Mouse (Mus musculus) embryo, embryonic 10 days (tissue): ENCODE measurements around the gene Eme2.
A peak's percentile ranks its signal among the peaks of the same experiment; 100 is the strongest.

Experiments
- DNase-seq: peaks from one replicate; pipeline ENCODE4 v3.0.0-alpha.2; 2015; ENCODE audit warnings: low spot score

Gene Eme2

GRCm38 (mm10) chr17:24874405-24874745, 20.5 kb downstream of the Eme2 start:
- no peak for DNase-seq

DNA sequence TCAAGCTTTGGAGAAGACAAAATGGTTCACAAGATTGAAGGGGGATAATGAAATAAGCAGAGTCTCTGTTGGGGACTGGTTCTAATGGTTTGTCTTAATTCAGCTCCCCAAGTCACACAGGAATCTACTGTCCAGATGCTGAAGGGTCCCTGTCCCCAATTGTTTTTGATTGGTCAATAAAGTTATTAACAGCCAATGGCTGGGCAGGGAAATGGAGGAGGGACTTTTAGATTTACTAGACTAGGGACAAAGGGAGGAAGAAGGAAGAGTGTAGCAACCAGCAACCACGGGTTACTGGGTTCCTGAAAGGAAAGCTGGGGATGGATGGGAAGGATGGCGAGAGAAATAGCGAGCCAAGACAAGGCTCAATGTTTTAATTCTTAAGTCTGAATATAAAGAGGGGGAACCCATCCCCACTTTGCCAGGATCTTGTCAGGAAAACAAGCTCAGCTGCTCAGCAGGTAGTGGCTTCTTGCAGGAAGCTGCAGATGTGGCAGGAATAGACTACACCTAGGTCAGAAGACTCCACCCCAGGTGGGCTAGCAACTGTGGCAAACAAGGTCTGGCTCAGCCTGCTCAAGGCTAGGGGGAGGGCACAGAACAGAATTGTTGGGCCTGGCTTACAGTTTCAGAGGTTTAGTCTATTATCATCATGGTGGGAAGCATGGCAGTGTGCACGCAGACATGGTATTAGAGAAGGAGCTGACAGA, 21.0 kb downstream of the Eme2 start:
- no peak for DNase-seq

DNA sequence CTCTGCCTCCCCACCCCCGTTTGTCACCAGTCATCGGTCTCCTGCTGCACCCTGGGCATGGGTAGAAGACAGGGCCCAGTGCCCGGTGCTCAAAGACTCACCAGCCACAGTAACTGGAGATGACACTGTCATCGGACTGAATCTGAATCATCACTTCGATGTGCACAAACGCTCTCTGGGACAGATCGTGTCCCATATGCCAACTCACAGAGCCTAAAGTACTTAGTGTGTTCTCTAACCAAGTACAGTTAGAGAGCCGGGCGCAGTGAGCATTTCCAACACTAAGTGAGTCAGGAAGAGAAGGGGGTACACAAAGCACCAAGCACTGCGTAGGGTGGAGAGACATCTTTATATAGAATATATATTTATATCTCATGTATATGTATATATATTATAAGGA, 27.0 kb downstream of the Eme2 start:
- no peak for DNase-seq

- no peak for DNase-seq
Observed at GRCm38 (mm10) chr17:24865776-24866175, 29.1 kb downstream of the Eme2 start, which contains the start of gene Igfals. Igfals (plus strand) TSS chr17:24865997.

DNA sequence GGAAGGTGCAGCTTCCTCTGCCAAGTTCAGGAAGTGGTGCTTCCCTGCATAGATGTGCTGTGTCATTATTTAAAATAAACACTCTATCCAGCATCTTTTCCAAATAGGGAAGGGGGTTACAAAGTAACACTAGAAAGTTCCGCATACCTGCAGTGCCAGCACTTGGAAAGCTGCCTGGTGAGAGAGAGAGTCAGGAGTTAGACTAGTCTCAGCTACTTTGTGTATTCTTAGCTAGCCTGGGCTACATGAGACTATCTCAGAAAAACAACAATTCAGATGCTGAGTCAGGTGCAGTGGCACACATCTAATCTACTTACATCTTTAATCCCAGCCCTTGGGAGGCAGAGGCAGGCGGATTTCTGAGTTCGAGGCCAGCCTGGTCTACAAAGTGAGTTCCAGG, 33.1 kb downstream of the Eme2 start:
- DNase-seq: no peak

DNA sequence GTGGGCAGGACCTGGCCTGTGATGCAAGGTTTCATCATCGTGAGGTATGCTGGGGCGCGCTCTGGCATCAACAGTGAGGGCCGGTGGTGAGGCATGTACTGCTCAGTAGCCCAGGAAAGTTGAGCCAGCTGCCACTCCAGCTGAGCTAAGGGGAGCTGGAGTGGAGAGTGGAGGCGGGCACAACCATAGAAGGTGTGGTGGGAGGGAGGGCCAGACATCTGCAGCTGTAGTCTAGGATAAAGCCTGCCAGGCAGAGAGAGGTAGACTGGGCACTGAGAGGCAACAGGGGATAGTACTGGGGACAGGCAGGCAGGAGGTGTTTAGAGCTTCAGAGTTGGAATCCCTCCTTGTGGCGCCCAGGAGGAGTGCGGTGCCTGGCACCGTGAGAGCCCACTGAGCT, 34.8 kb downstream of the Eme2 start:
- no peak for DNase-seq

DNA sequence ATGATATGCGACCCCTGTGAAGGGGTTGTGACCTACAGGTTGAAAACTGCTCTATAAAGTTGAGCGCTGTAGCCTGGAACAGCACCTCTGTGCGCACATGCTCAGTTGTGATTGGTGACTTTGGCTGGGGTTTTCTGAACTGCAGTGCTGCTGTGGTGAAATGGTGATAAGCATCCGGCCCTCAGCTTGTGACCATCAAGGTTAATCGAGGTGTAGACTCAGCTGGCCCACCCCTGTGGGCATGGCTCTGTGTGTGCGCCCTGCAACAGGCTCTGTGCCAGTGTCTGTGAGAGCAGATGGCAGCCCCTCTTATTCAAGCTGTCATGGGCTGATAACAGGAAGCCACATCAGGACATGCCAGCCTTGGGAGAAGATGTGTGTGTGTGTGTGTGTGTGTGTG, 35.9 kb downstream of the Eme2 start:
- no peak for DNase-seq

DNA sequence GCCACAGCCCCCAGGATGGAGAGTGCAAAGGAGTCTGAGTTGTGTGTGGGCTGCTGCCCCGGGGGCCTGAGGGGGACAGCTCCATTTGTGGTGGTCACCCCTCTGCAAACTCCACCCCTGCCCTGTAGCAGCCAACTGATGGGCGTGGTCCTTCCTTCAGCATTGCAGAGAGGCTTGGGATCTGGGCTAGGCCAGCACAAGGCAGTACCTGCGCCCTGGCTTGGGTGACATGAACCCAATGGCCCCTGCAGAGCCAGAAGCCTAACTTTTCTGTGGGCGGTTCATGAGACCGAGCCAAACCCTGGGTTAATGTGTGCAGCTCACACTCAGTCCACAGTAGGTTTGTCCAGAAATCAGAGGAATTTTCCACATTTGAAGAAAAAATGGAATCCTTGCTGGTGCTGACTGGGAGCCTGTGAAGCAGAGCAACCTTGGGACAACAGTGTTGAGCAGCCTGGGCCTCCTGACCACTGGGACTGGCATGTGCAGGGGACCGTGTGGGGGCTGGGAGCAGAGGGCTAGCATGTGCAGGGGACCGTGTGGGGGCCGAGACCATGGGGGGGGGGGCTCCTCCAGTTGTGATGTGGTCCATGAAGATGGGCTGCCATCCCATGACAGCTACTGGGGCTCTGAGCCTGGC, 36.9 kb downstream of the Eme2 start:
- no peak for DNase-seq

DNA sequence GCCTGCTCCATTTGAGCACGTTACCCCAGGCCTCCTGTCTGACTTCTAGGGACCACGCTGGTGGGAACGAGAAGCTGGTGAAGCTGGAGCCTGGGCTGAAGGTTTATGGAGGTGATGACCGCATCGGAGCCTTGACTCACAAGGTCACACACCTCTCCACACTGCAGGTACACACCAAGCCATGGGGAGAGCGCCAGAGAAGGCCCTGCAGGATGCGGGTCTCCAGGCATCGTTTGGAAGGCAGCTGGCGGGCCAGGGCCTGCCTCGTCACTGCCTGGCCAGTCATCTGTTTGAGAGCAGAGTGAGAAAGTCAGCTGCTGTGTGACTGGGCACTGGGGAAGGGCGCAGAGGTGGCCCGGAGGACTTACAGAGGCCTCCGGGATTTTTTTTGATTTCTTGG, 38.3 kb downstream of the Eme2 start:
- no peak for DNase-seq

DNA sequence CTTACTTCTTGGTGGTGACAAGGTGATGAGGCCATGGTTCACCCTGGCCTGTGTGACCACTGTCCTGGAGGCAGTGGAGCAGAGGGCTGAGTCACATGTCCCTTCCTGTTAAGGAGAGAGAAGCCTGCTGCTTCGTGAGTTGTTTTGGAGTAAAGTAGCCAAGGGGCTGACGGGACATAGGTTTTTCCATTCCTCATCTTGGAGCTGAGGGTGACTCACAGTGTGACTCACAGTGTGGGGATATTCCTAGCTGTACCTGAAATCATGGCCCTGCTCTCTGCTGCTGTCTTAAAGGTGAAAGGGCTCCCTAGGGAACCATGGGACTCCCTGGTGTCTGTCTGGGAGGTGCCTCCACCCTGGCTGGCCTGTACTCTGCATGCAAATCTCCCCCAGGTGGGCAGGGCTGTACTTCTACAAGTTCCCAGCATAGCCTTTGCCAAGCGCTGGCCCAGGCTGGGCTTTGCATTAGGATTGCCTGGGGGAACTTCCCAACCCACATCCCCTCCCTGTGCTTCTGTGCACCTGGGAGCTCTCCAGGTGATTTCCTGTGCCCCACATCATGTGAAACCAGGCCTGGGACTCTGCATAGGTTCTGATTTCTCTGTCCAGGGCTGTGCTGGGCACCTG, 38.9 kb downstream of the Eme2 start:
- no peak for DNase-seq

DNA sequence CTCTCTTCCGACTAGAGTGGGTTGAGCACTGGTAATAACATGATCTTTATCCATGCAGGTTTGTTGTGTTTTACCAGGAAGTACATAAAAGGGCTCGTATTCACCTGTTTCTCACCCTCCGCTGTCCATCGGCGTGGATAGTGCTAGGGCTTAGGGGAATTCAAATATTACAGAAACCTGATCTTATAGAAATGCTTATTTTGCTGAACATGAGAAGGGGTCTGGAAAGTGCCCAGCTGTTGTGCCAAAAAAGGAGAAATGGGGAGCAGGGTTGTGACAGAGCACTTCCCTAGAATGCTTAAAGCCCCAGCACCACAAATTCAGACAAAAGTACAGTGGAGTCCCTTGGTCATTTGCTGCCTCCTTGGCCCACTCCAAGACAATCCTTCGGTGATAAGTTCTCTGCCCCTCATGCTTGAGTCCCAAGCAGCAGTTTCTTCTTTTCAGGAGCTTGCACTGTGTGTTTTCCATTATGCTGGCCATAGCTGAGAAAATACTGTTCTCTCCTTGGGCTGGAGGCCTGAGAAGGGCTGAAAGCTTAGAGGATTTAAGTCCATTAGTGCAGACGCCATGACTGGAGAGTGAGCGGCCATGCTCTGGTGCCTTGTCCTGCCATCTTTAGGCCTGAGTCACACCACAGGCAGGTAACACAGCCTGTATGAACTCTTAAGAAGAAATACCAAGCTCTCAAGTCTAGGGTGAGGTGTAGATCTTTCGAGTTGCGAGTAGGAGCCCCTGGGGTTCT, 43.3 kb downstream of the Eme2 start:
- DNase-seq: no peak

DNA sequence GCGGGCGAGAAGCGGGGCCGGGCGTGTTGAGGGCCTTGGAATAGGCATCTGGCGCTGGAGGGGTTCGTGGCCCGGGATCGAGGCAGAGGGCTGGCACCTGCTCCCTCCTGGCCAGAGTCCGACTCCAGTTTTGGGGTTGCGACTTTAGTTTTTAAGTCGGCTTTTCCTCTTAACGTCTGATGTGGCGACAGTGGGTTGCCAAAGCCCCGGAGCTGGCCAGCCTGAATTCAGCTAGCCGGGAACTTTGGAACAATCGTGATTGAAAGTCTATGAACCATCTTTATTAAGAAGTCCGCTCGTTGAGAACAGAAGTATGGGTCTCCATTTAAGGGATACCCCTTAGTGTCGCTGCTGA, 44.1 kb downstream of the Eme2 start:
- DNase-seq: no peak

DNA sequence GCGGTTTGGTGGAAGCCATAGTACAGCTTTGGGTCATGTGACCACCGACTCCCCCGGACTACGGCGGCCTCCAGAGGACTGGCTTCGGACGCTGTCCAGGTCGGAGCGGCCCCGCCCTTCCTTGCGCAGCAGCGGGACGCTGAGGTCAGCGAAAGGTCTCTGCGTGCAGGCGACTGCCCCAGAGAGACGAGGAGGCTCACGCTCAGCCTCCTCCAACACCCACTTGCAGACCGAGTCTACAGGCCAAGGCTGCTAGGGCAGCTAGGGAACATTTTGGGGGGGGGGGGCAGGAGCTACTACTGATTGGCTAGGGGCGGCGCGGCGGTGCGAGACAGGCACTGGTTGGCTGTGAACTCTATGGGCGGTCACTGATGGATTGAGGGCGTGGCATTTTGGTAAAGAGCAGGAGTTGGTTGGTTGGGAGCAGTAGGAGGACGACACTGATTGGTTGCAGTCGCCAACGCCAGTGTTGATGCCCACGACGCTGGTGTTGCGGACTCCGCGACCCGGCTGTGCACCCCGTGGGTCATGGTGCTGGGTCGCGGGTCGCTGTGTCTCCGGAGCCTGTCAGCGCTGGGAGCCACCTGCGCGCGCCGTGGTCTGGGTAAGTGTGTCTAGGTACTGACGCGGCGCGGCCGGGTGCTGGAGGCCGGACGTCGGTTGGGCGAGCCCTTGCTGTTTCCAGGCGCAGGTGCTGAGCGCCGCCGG, 44.7 kb downstream of the Eme2 start, which contains the start of gene Fahd1:
Gene Fahd1, minus strand, starts transcription at position 300 of the 708 bp plus-strand sequence.
- peak; percentile 99 for DNase-seq

GRCm38 (mm10) chr17:24849733-24850064, 45.2 kb downstream of the Eme2 start:
- peak; percentile 74 for DNase-seq

DNA sequence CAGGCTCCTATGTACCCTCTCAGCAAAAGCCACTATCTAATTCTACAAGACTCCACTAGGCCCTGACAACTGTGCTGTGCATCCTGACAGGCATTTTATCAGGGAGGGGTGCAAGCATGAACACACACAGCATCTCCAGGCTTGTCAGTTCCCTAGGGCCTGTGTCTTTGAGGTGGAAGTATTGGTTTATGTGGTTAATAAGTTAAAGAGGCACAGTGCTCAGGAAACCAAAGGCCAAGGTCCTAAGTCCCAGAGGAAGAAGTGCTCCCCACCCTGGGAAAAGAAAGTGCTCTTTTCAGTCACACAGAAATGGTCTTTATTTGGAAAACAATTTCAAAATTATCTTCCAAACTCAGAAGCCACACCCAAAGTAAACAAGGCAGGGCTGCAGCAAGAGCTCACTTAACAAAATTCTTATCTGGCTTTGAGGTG, 46.3 kb downstream of the Eme2 start:
- DNase-seq: no peak

DNA sequence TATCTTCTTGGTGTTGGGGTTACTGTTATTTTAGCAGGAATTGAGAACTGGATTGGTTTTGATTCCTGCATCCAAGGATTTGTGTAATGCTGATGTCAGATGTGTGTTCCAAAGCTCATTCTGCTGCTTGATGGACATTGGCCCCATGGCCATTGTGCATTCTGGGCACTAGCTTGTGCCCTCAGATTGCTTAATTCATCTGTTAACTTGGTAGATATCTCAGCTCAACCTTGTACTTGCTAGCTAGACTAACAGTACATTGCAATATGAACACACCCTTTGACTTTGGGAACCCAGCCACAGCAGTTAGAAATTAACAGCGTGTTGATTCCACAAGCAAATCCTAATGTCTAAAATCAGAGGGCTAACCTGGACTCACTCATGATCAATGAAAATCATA, 47.5 kb downstream of the Eme2 start:
- DNase-seq: no peak

GRCm38 (mm10) chr17:24844525-24844924, 50.4 kb downstream of the Eme2 start:
- DNase-seq: no peak

GRCm38 (mm10) chr17:24842631-24843030, 52.3 kb downstream of the Eme2 start:
- no peak for DNase-seq

- peak; percentile 29 for DNase-seq
Observed at GRCm38 (mm10) chr17:24841133-24841532, 53.8 kb downstream of the Eme2 start.

GRCm38 (mm10) chr17:24840341-24840740, 54.5 kb downstream of the Eme2 start:
- no peak for DNase-seq

- no peak for DNase-seq
Observed at GRCm38 (mm10) chr17:24839842-24840241, 55.0 kb downstream of the Eme2 start, which contains the start of gene Hagh. Hagh (plus strand) TSS chr17:24840143.
